Mouse (Mus musculus) lung, embryonic 16.5 days (tissue): ENCODE measurements around the gene Gm45837. TPM values are rescaled to one million over a fixed set of nuclear protein-coding genes. Genes with fewer than 3 reads are reported as not detected.
A peak's percentile ranks its signal among the peaks of the same experiment; 100 is the strongest.

Experiments used
- ATAC-seq: fragments of 200-750 bp; cut with Nextera tagmentation; 2 replicates; pipeline ENCODE4 v1.8.0; 2017; ENCODE audit warnings: low read depth, mild to moderate bottlenecking, moderate library complexity
- H3K27ac ChIP-seq: fragments of 300-500 bp; sonication (generic); 2 replicates; pipeline ENCODE4 v1.5.1; 2014; ENCODE audit warnings: mild to moderate bottlenecking, control low read depth, low read length
- H3K27me3 ChIP-seq: fragments of 300-500 bp; sonication (generic); 2 replicates; pipeline ENCODE4 v1.6.1; 2014; ENCODE audit warnings: low read depth, low read length, mixed read lengths; ENCODE audit not compliant: control insufficient read depth, insufficient read depth
- H3K36me3 ChIP-seq: fragments of 300-500 bp; sonication (generic); 2 replicates; pipeline ENCODE4 v1.6.1; 2014; ENCODE audit warnings: low read length; ENCODE audit not compliant: control insufficient read depth, insufficient read depth
- H3K4me1 ChIP-seq: fragments of 300-500 bp; sonication (generic); replicated peaks from 2 replicates; pipeline ENCODE4 v1.6.1; 2014; ENCODE audit warnings: low read length, mixed read lengths; ENCODE audit not compliant: control insufficient read depth, insufficient read depth
- H3K4me2 ChIP-seq: fragments of 300-500 bp; sonication (generic); 2 replicates; pipeline ENCODE4 v1.6.1; 2014; ENCODE audit warnings: low read depth, low read length, control low read depth
- H3K4me3 ChIP-seq: fragments of 300-500 bp; sonication (generic); 2 replicates; pipeline ENCODE4 v1.5.1; 2014; ENCODE audit warnings: mild to moderate bottlenecking, low read length, control low read depth
- H3K9ac ChIP-seq: fragments of 300-500 bp; sonication (generic); 2 replicates; pipeline ENCODE4 v1.6.1; 2014; ENCODE audit warnings: low read length, control low read depth
- H3K9me3 ChIP-seq: fragments of 300-500 bp; sonication (generic); 2 replicates; pipeline ENCODE4 v1.6.1; 2016; ENCODE audit warnings: low read length; ENCODE audit not compliant: control insufficient read depth
- WGBS: fragments of 180-500 bp; shearing (Covaris S2); extraction: QIAGEN DNeasy Blood & Tissue Kit; methylation state at CpG from one replicate; pipeline ENCODE4 v1.1.7; 2014; 5-methylcytosine and 5-hydroxymethylcytosine counted together
- polyA plus RNA-seq: library from polyadenylated mRNA; unstranded; fragments of >200 nt; fragmentation: Nextera tagmentation; extraction: Ambion mirVana; gene quantifications from 2 replicates; pipeline ENCODE4 v1.2.1, GENCODE M21; 2015

Gene Gm45837
- polyA plus RNA-seq, 1 experiment from 2014 or later, result 2.4 TPM

- Histone ChIP-seq H3K9me3 (no peaks in the 10 kb centered on the region), H3K9ac (no peak overlapping the region), H3K27me3 (no peaks in the 10 kb centered on the region), H3K27ac (no peak overlapping the region), H3K36me3 (no peaks in the 10 kb centered on the region), H3K4me3 (no peak overlapping the region), H3K4me2 (no peak overlapping the region), H3K4me1 (peaks cover 10% of the 10 kb centered on the region)
- 51% methylated on average over 4 of the region's 4 CpGs for WGBS
- ATAC-seq, result no peak
Measured at GRCm38 (mm10) chr7:101476493-101476892, 65.8 kb downstream of the Gm45837 start.

- Histone ChIP-seq H3K4me2 (no peak overlapping the region), H3K4me3 (no peak overlapping the region), H3K36me3 (no peaks in the 10 kb centered on the region), H3K4me1 (peaks cover 10% of the 10 kb centered on the region), H3K9ac (no peak overlapping the region), H3K27me3 (no peaks in the 10 kb centered on the region), H3K27ac (no peak overlapping the region), H3K9me3 (no peaks in the 10 kb centered on the region)
- WGBS, result 35% methylated on average over 5 of the region's 5 CpGs
- ATAC-seq, result no peak
Measured at GRCm38 (mm10) chr7:101477200-101477599, 66.5 kb downstream of the Gm45837 start.

GRCm38 (mm10) chr7:101478099-101478498 lies 67.4 kb downstream of the Gm45837 start:
- Histone ChIP-seq H3K36me3 (no peaks in the 10 kb centered on the region), H3K9ac (no peak overlapping the region), H3K9me3 (no peaks in the 10 kb centered on the region), H3K27me3 (no peaks in the 10 kb centered on the region), H3K4me2 (no peak overlapping the region), H3K27ac (no peak overlapping the region), H3K4me3 (no peak overlapping the region), H3K4me1 (peaks cover 2% of the 10 kb centered on the region)
- no peak for ATAC-seq
- 72% methylated on average over 5 of the region's 5 CpGs for WGBS

- H3K27ac ChIP-seq, result no peak overlapping the region
- no peaks in the 10 kb centered on the region for H3K36me3 ChIP-seq
- H3K9ac ChIP-seq, result no peak overlapping the region
- no peaks in the 10 kb centered on the region; the same call in 1 of the 2 replicates for H3K4me1 ChIP-seq
- WGBS, result 76% methylated on average over 4 of the region's 4 CpGs
- no peaks in the 10 kb centered on the region for H3K9me3 ChIP-seq
- no peak overlapping the region for H3K4me3 ChIP-seq
- H3K4me2 ChIP-seq, result no peak overlapping the region
- no peak for ATAC-seq
- no peaks in the 10 kb centered on the region for H3K27me3 ChIP-seq
Measured at GRCm38 (mm10) chr7:101479841-101480240, 69.2 kb downstream of the Gm45837 start.

- no peaks in the 10 kb centered on the region; the same call in 1 of the 2 replicates for H3K4me1 ChIP-seq
- no peak overlapping the region for H3K9ac ChIP-seq
- H3K9me3 ChIP-seq, result no peaks in the 10 kb centered on the region
- H3K4me2 ChIP-seq, result no peak overlapping the region
- H3K36me3 ChIP-seq, result no peaks in the 10 kb centered on the region
- ATAC-seq, result no peak
- no peak overlapping the region for H3K4me3 ChIP-seq
- no peak overlapping the region for H3K27ac ChIP-seq
- H3K27me3 ChIP-seq, result no peaks in the 10 kb centered on the region
- WGBS, result 44% methylated on average over 6 of the region's 6 CpGs
Measured at GRCm38 (mm10) chr7:101480671-101481070, 70.0 kb downstream of the Gm45837 start.

GRCm38 (mm10) chr7:101481872-101482498 lies 71.3 kb downstream of the Gm45837 start:
- Histone ChIP-seq H3K4me2 (no peak overlapping the region), H3K4me3 (no peak overlapping the region), H3K27ac (no peak overlapping the region), H3K9ac (no peak overlapping the region), H3K27me3 (no peaks in the 10 kb centered on the region), H3K9me3 (no peaks in the 10 kb centered on the region), H3K4me1 (no peaks in the 10 kb centered on the region; the same call in 1 of the 2 replicates), H3K36me3 (no peaks in the 10 kb centered on the region)
- peak; percentile 45; the same call in 1 of the 2 replicates for ATAC-seq
- 43% methylated on average over 8 of the region's 8 CpGs for WGBS

- Histone ChIP-seq H3K27ac (no peak overlapping the region), H3K36me3 (no peaks in the 10 kb centered on the region), H3K4me3 (no peak overlapping the region), H3K4me1 (no peaks in the 10 kb centered on the region; the same call in 1 of the 2 replicates), H3K9me3 (no peaks in the 10 kb centered on the region), H3K27me3 (no peaks in the 10 kb centered on the region), H3K9ac (no peak overlapping the region), H3K4me2 (no peak overlapping the region)
- ATAC-seq, result peak; percentile 45
- 58% methylated on average over 9 of the region's 9 CpGs for WGBS
Measured at GRCm38 (mm10) chr7:101482499-101483081, 71.9 kb downstream of the Gm45837 start.

GRCm38 (mm10) chr7:101483498-101484115 lies 72.9 kb downstream of the Gm45837 start:
- Histone ChIP-seq H3K27ac (no peak overlapping the region), H3K9me3 (no peaks in the 10 kb centered on the region), H3K4me2 (no peak overlapping the region), H3K9ac (no peak overlapping the region), H3K4me1 (no peaks in the 10 kb centered on the region; the same call in 1 of the 2 replicates), H3K36me3 (no peaks in the 10 kb centered on the region), H3K4me3 (no peak overlapping the region), H3K27me3 (no peaks in the 10 kb centered on the region)
- no peak for ATAC-seq
- WGBS, result 66% methylated on average over 9 of the region's 9 CpGs

- Histone ChIP-seq H3K9ac (no peak overlapping the region), H3K9me3 (no peaks in the 10 kb centered on the region), H3K4me2 (no peak overlapping the region), H3K27ac (no peak overlapping the region), H3K27me3 (no peaks in the 10 kb centered on the region), H3K4me3 (no peak overlapping the region), H3K36me3 (no peaks in the 10 kb centered on the region), H3K4me1 (no peaks in the 10 kb centered on the region; the same call in 1 of the 2 replicates)
- WGBS, result 63% methylated on average over 5 of the region's 5 CpGs
- ATAC-seq, result no peak
Measured at GRCm38 (mm10) chr7:101487102-101487501, 76.4 kb downstream of the Gm45837 start.
